Mouse (Mus musculus) CH12.LX (cell line): Measurements from ENCODE around the gene Klhl41. TPM values are rescaled to one million over a fixed set of nuclear protein-coding genes. Genes with fewer than 3 reads are reported as not detected.

Experiments
- DNase-seq: peaks from one replicate; pipeline ENCODE4 v3.0.0-alpha.2; 2013; ENCODE audit errors: extremely low read depth
- H3K27ac ChIP-seq: 2 replicates; pipeline ENCODE4 v1.5.1; 2012; ENCODE audit warnings: low read depth, mild to moderate bottlenecking, control low read depth, moderate library complexity; ENCODE audit not compliant: insufficient read depth
- H3K27me3 ChIP-seq: replicated peaks from 2 replicates; pipeline ENCODE3; 2012; ENCODE audit warnings: inconsistent platforms
- H3K36me3 ChIP-seq, 2 experiments: replicated peaks in 1 of 2; 2 replicates each; pipeline versions ENCODE3 to v1.6.1; 2012; ENCODE audit warnings: inconsistent platforms in 1 of 2, low read length in 1 of 2, mild to moderate bottlenecking in 1 of 2, mixed read lengths in 1 of 2, moderate library complexity in 1 of 2; ENCODE audit not compliant: control insufficient read depth in 1 of 2, insufficient read depth in 1 of 2
- H3K4me1 ChIP-seq, 2 experiments: 2 replicates each; pipeline ENCODE4 v1.6.1; 2012; ENCODE audit warnings: inconsistent platforms in 1 of 2, moderate library complexity in 1 of 2; ENCODE audit not compliant: insufficient read depth in 2 of 2, control insufficient read depth in 1 of 2
- H3K4me2 ChIP-seq: 2 replicates; pipeline ENCODE4 v1.6.1; 2012; ENCODE audit warnings: low read depth, mild to moderate bottlenecking, control low read depth; ENCODE audit not compliant: poor library complexity, insufficient read depth, severe bottlenecking
- H3K4me3 ChIP-seq, 3 experiments: fragments of 150-350 bp in 1 of 3; sonication (generic) in 1 of 3; replicated peaks in 1 of 3; 2 replicates each; pipeline versions ENCODE3 to v1.5.1; 2011 to 2012; ENCODE audit warnings: low read depth in 2 of 3, low read length in 2 of 3, mild to moderate bottlenecking in 2 of 3, moderate library complexity in 2 of 3, control low read depth in 1 of 3, improper control_type of control experiment in 1 of 3, inconsistent platforms in 1 of 3, mixed read lengths in 1 of 3; ENCODE audit not compliant: poor library complexity in 1 of 3
- H3K79me2 ChIP-seq: replicated peaks from 2 replicates; pipeline ENCODE4 v1.6.1; 2012; ENCODE audit warnings: mild to moderate bottlenecking, moderate library complexity; ENCODE audit not compliant: control insufficient read depth, poor library complexity, insufficient read depth, severe bottlenecking; ENCODE audit errors: extremely low read depth
- H3K9ac ChIP-seq: 2 replicates; pipeline ENCODE4 v1.6.1; 2012; ENCODE audit warnings: low read depth, mild to moderate bottlenecking, control low read depth, moderate library complexity; ENCODE audit not compliant: insufficient read depth
- H3K9me3 ChIP-seq: replicated peaks from 2 replicates; pipeline ENCODE3; 2012; ENCODE audit warnings: low read length, inconsistent platforms, mixed read lengths
- EP300 ChIP-seq: IDR thresholded peaks from 2 replicates; pipeline ENCODE4 v1.6.1; 2011; ENCODE audit warnings: low read length, improper control_type of control experiment
- ETS1 ChIP-seq: conservative IDR thresholded peaks from 2 replicates; pipeline ENCODE4 v1.6.1; 2012; ENCODE audit warnings: low read depth, mild to moderate bottlenecking, inconsistent platforms, low read length, improper control_type of control experiment, moderate library complexity
- GABPA ChIP-seq: IDR thresholded peaks from 2 replicates; pipeline ENCODE4 v1.6.1; 2012; ENCODE audit warnings: low read depth, low read length, improper control_type of control experiment, inconsistent platforms; ENCODE audit not compliant: insufficient replicate concordance
- HCFC1 ChIP-seq: IDR thresholded peaks from 2 replicates; pipeline ENCODE4 v1.6.1; 2012; ENCODE audit warnings: low read depth, mild to moderate bottlenecking, inconsistent platforms, low read length, improper control_type of control experiment
- JUN ChIP-seq: IDR thresholded peaks from 2 replicates; pipeline ENCODE4 v1.6.1; 2011; ENCODE audit warnings: low read depth, mild to moderate bottlenecking, low read length, improper control_type of control experiment, moderate library complexity; ENCODE audit not compliant: insufficient read depth
- MAFK ChIP-seq: IDR thresholded peaks from 2 replicates; pipeline ENCODE4 v1.6.1; 2011; ENCODE audit warnings: low read length, improper control_type of control experiment; ENCODE audit not compliant: insufficient replicate concordance
- MAX ChIP-seq: IDR thresholded peaks from 2 replicates; pipeline ENCODE4 v1.6.1; 2011; ENCODE audit warnings: low read length, improper control_type of control experiment
- MAZ ChIP-seq: IDR thresholded peaks from 2 replicates; pipeline ENCODE4 v1.6.1; 2012; ENCODE audit warnings: low read depth, mild to moderate bottlenecking, inconsistent platforms, low read length, improper control_type of control experiment, moderate library complexity
- MEF2A ChIP-seq: IDR thresholded peaks from 2 replicates; pipeline ENCODE4 v1.6.1; 2014; ENCODE audit warnings: low read depth, mild to moderate bottlenecking, inconsistent platforms, low read length, improper control_type of control experiment, borderline replicate concordance
- MYC ChIP-seq: IDR thresholded peaks from 2 replicates; pipeline ENCODE4 v1.6.1; 2011; ENCODE audit warnings: low read depth, mild to moderate bottlenecking, improper control_type of control experiment, low read length
- NELFE ChIP-seq: IDR thresholded peaks from 2 replicates; pipeline ENCODE4 v1.6.1; 2011; ENCODE audit warnings: low read depth, low read length, improper control_type of control experiment
- POLR2AphosphoS2 ChIP-seq: IDR thresholded peaks from 2 replicates; pipeline ENCODE4 v1.6.1; 2011; ENCODE audit warnings: low read depth, low read length, improper control_type of control experiment
- RCOR1 ChIP-seq: conservative IDR thresholded peaks from 2 replicates; pipeline ENCODE4 v1.6.1; 2012; ENCODE audit warnings: low read depth, mild to moderate bottlenecking, inconsistent platforms, low read length, improper control_type of control experiment
- ZC3H11A ChIP-seq: IDR thresholded peaks from 2 replicates; pipeline ENCODE4 v1.6.1; 2012; ENCODE audit warnings: low read depth, mild to moderate bottlenecking, inconsistent platforms, low read length, improper control_type of control experiment
- ZMIZ1 ChIP-seq: IDR thresholded peaks from 2 replicates; pipeline ENCODE4 v1.6.1; 2012; ENCODE audit warnings: low read depth, mild to moderate bottlenecking, inconsistent platforms, low read length, improper control_type of control experiment
- dilution Hi-C: fragments of 300-500 bp; cut with MboI; formaldehyde crosslinking; loops from 2 replicates; pipeline ENCODE4 v1.14.3; 2020; ENCODE audit warnings: low sequenced_read_pairs; ENCODE audit not compliant: extremely low pct_unique_long_range_greater_than_20kb, extremely low pct_ligation_motif_present
- in situ Hi-C: fragments of 300-500 bp; cut with MboI; formaldehyde crosslinking; loops from 3 replicates; pipeline ENCODE4 v1.14.3; 2019; ENCODE audit warnings: low sequenced_read_pairs, low pct_ligation_motif_present, low pct_unique_long_range_greater_than_20kb, mixed read lengths
- polyA plus RNA-seq: library from polyadenylated mRNA; unstranded; fragments of >175 nt; gene quantifications from 2 replicates; pipeline ENCODE4 v1.2.1, GENCODE M21; 2012; ENCODE audit warnings: low read depth; ENCODE audit not compliant: insufficient read length
- total RNA-seq, 2 experiments: library from RNA; depleted of rRNA; stranded (reverse); fragments of 300-350 nt in 1 of 2; fragments of >200 nt in 1 of 2; gene quantifications; 2 replicates each; pipeline ENCODE4 v1.2.3; 2012 to 2014

Klhl41 gene
- total and polyA plus RNA-seq, 3 experiments: 0.04 to 0.27 (median 0.11) TPM

- Histone ChIP-seq H3K36me3 (no peaks in the 10 kb centered on the region), H3K9ac (no peak overlapping the region), H3K27me3 (no peaks in the 10 kb centered on the region), H3K4me1 (peaks cover 0 to 8% of the 10 kb centered on the region in 2 experiments; a peak in 2 of 4 replicates), H3K9me3 (peaks cover 5% of the 10 kb centered on the region), H3K4me2 (no peak overlapping the region), H3K79me2 (no peaks in the 10 kb centered on the region), H3K4me3 (no peak overlapping the region), H3K27ac (no peak overlapping the region)
- TF ChIP-seq ETS1 (no peak), POLR2AphosphoS2 (no peak), ZC3H11A (no peak), EP300 (no peak), HCFC1 (no peak), ZMIZ1 (no peak), MAFK (no peak), GABPA (no peak), JUN (no peak), MAZ (no peak)
- no peak for DNase-seq
- dilution Hi-C loops (no loop called here), in situ Hi-C loops (loop anchor here (25.0 kb wide), 1 partner anchor 157 kb away; the partner anchor contains the start of genes Ccdc173 and Phospho2)
These were observed 40.0 kb upstream of the Klhl41 start for GRCm38 (mm10) chr2:69629914-69630313.

GRCm38 (mm10) chr2:69630792-69631191 lies 39.1 kb upstream of the Klhl41 start:
- Histone ChIP-seq H3K79me2 (no peaks in the 10 kb centered on the region), H3K36me3 (no peaks in the 10 kb centered on the region), H3K27me3 (no peaks in the 10 kb centered on the region), H3K4me3 (no peak overlapping the region)
- no peak for TF ChIP-seq RCOR1
- no peak for TF ChIP-seq MAX
- TF ChIP-seq MEF2A: no peak
- TF ChIP-seq NELFE: no peak
- TF ChIP-seq MYC: no peak
- no peak for TF ChIP-seq EP300
- TF ChIP-seq, all 38 proteins: peak for 0
- peaks cover 0 to 11% of the 10 kb centered on the region in 2 experiments; a peak in 2 of 4 replicates for H3K4me1 ChIP-seq
- H3K27ac ChIP-seq: no peak overlapping the region
- H3K9me3 ChIP-seq: peaks cover 5% of the 10 kb centered on the region
- DNase-seq: no peak
- dilution Hi-C loops: no loop called here
- in situ Hi-C loops: loop anchor here (25.0 kb wide), 1 partner anchor 157 kb away; the partner anchor contains the start of genes Ccdc173 and Phospho2
- H3K9ac ChIP-seq: no peak overlapping the region
- no peak overlapping the region for H3K4me2 ChIP-seq
